Mouse (Mus musculus): Measurements from ENCODE around the gene Vmn1r236. TPM values are rescaled to one million over a fixed set of nuclear protein-coding genes. Genes with fewer than 3 reads are reported as not detected.

The Vmn1r236 gene
- polyA plus RNA-seq (2012; rRNA removed; ENCODE audit: low replicate concordance): not detected in 2 replicates

DNA sequence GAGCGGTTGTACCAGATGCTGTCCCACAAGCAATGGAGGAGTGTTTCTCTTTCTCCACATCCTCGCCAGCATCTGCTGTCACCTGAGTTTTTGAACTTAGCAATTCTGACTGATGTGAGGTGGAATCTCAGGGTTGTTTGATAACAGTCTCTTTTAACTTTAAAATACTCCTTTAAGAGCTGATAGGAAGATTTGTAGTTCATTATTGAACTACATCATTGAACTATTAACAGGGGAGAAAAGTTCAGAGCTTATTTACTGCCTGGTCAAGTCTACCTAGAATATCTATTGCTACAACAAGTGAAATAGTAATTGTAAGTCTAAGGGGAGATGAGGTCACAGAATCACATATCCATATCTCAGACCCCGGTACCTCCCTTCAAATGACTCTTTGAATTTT is at the start of gene Vmn1r236:
Vmn1r236 (plus strand) TSS at position 301 of the 400 bp plus-strand sequence.

GRCm38 (mm10) chr17:21256111-21256510 is 26.6 kb upstream of the Vmn1r236 start, which contains the start of gene Vmn1r235:
TSS of gene Vmn1r235 (plus strand) at chr17:21256411.

DNA sequence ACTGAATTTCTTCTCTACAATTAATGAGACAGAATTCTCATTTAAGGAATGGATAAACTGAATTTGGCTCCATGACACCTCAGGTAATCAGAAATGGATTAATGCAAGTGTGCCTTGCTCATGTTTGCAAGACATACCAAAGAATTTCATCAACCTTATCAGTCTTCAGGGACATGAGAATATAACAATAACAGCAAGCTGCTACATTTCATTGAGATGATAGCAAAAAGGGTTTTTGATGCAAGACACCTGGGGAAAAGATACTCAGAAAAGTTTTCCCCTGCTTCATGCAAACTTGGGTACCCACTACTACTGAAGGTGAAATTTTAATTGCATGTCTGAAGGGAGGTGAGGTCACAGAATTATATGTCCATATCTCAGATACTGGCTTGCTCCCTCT is 28.8 kb downstream of the Vmn1r236 start, which contains the start of gene Vmn1r237:
Vmn1r237 (plus strand) TSS at position 301 of the 400 bp plus-strand sequence.

Other genes with a start within 250 kb of the Vmn1r236 start
- not detected in 2 replicates for gene Vmn1r234, start 56.9 kb upstream of the Vmn1r236 start, polyA plus RNA-seq (2012; rRNA removed; ENCODE audit: low replicate concordance)
- gene Vmn1r235, start 26.5 kb upstream of the Vmn1r236 start, polyA plus RNA-seq (2012; rRNA removed; ENCODE audit: low replicate concordance): not detected in 2 replicates
- gene Vmn1r237, start 28.9 kb downstream of the Vmn1r236 start, polyA plus RNA-seq (2012; rRNA removed; ENCODE audit: low replicate concordance): not detected in 2 replicates
- not detected in 2 replicates for gene Zfp677, start 100.8 kb downstream of the Vmn1r236 start, polyA plus RNA-seq (2012; rRNA removed; ENCODE audit: low replicate concordance)
- 0.06 and 0.25 TPM in 2 replicates for gene Zfp54, start 140.3 kb downstream of the Vmn1r236 start, polyA plus RNA-seq (2012; rRNA removed; ENCODE audit: low replicate concordance)
- gene Zfp51, start 167.4 kb downstream of the Vmn1r236 start, polyA plus RNA-seq (2012; rRNA removed; ENCODE audit: low replicate concordance): 0.12 TPM in 1 of 2 replicates, not detected in the other
- gene Zfp53, start 206.1 kb downstream of the Vmn1r236 start, polyA plus RNA-seq (2012; rRNA removed; ENCODE audit: low replicate concordance): 1.4 and 1.7 TPM in 2 replicates

Data from duodenum, adult 2 months (tissue).